Mouse (Mus musculus): ENCODE data around the gene Chd6.

DNA sequence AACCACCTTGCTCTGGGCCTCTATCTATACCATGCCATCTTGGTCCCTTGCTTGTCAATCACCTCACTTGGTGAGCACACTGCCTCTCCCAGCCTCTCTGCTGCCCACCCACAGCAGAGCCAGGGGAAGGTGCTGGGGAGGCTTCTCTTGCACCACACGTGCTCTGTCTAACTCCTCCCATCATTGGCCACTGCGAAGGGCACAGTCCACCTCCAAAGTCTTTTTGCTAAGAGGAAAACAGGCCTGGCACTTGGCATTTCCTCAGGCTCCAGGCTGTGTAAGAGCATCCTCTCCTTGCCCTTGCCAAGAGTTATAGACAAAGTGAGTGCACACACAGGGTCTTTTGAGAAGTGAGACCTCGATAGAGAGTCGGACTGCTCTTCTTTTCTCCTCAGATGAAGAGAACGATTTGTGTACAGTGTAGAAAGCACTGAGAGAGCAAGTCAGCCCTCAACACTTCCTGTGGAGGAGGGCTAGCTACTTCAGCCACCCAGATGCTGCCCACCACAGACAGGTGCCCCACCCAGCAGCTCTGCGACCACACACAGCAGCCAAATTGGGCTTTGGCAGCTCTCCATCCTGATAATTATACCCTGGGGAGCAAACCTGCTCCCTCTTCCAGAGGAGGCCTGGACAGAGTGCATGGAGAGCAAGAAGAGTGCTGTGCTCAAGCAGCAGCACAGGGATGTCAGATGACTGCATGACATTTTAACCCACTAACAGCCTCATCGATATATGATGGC, 155.6 kb downstream of the Chd6 start:
- TF ChIP-seq GATA1 (IDR thresholded peaks at IDR 0.05; ENCODE audit: borderline replicate concordance, low read length): no peak
- TF ChIP-seq FLI1 (IDR thresholded peaks at IDR 0.05; ENCODE audit: low read length): no peak
